Mouse (Mus musculus) neural tube, embryonic 14.5 days (tissue): Measurements from ENCODE around the gene Epc2. TPM values are rescaled to one million over a fixed set of nuclear protein-coding genes. Genes with fewer than 3 reads are reported as not detected.

Source experiments
- ATAC-seq: fragments of 200-750 bp; cut with Nextera tagmentation; 2 replicates; pipeline ENCODE4 v1.8.0; 2017; ENCODE audit warnings: low read depth, mild to moderate bottlenecking, moderate TSS enrichment, moderate library complexity
- H3K27ac ChIP-seq: fragments of 300-500 bp; sonication (generic); 2 replicates; pipeline ENCODE4 v1.5.1; 2014; ENCODE audit warnings: low read depth, mild to moderate bottlenecking, control low read depth, low read length, moderate library complexity, mixed read lengths
- H3K27me3 ChIP-seq: fragments of 300-500 bp; sonication (generic); 2 replicates; pipeline ENCODE4 v1.6.1; 2014; ENCODE audit warnings: low read length; ENCODE audit not compliant: control insufficient read depth, insufficient read depth
- H3K36me3 ChIP-seq: fragments of 300-500 bp; sonication (generic); 2 replicates; pipeline ENCODE4 v1.6.1; 2014; ENCODE audit warnings: low read length, mixed read lengths; ENCODE audit not compliant: control insufficient read depth, insufficient read depth
- H3K4me1 ChIP-seq: fragments of 300-500 bp; sonication (generic); 2 replicates; pipeline ENCODE4 v1.6.1; 2014; ENCODE audit warnings: low read length; ENCODE audit not compliant: control insufficient read depth, insufficient read depth
- H3K4me2 ChIP-seq: fragments of 300-500 bp; sonication (generic); 2 replicates; pipeline ENCODE4 v1.6.1; 2014; ENCODE audit warnings: mild to moderate bottlenecking, low read depth, low read length, control low read depth
- H3K4me3 ChIP-seq: fragments of 300-500 bp; sonication (generic); 2 replicates; pipeline ENCODE4 v1.5.1; 2014; ENCODE audit warnings: low read depth, low read length, control low read depth, mixed read lengths
- H3K9ac ChIP-seq: fragments of 300-500 bp; sonication (generic); replicated peaks from 2 replicates; pipeline ENCODE4 v1.6.1; 2014; ENCODE audit warnings: low read depth, mild to moderate bottlenecking, control low read depth, low read length, mixed read lengths
- H3K9me3 ChIP-seq: fragments of 300-500 bp; sonication (generic); 2 replicates; pipeline ENCODE4 v1.6.1; 2016; ENCODE audit warnings: low read length; ENCODE audit not compliant: control insufficient read depth
- WGBS: fragments of 180-500 bp; shearing (Covaris S2); extraction: QIAGEN DNeasy Blood & Tissue Kit; methylation state at CpG from one replicate; pipeline ENCODE4 v1.1.7; 2014; 5-methylcytosine and 5-hydroxymethylcytosine counted together
- polyA plus RNA-seq: library from polyadenylated mRNA; unstranded; fragments of >200 nt; fragmentation: Nextera tagmentation; extraction: Ambion mirVana; gene quantifications from 2 replicates; pipeline ENCODE4 v1.2.1, GENCODE M21; 2014

Epc2 gene
- polyA plus RNA-seq, 1 experiment from 2014 or later = 20.7 TPM

DNA sequence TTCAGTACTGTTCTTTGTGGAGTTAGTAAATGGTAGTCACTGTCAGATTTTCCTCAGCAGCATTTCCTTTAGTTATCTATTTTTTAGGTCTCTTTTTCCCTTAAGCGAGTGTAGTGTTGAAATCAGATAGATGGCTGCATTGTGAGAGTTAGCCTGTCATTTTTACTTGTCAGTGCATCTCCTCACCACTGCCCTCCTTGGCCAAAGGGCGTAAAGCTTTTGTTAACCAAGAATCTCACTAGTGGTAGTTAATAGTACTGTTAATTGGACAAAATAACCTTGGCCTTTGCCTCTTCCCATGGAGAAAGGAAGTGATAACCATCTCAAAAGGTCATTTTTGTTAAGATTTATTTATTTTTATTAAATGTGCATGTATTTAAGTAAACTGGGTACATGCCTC, 6.5 kb downstream of the Epc2 start:
- H3K4me3 ChIP-seq = no peak overlapping the region
- H3K4me1 ChIP-seq = 0 out of 2 replicates have a peak, but pooled peaks cover 6% of the 10 kb centered on the region
- H3K27me3 ChIP-seq = no peaks in the 10 kb centered on the region
- no peak for ATAC-seq
- no peak overlapping the region for H3K27ac ChIP-seq
- 91% methylated on average over 2 of the region's 2 CpGs for whole genome bisulfite sequencing
- no peak overlapping the region for H3K4me2 ChIP-seq
- H3K9ac ChIP-seq = no peak overlapping the region
- no peaks in the 10 kb centered on the region for H3K36me3 ChIP-seq
- no peaks in the 10 kb centered on the region for H3K9me3 ChIP-seq

DNA sequence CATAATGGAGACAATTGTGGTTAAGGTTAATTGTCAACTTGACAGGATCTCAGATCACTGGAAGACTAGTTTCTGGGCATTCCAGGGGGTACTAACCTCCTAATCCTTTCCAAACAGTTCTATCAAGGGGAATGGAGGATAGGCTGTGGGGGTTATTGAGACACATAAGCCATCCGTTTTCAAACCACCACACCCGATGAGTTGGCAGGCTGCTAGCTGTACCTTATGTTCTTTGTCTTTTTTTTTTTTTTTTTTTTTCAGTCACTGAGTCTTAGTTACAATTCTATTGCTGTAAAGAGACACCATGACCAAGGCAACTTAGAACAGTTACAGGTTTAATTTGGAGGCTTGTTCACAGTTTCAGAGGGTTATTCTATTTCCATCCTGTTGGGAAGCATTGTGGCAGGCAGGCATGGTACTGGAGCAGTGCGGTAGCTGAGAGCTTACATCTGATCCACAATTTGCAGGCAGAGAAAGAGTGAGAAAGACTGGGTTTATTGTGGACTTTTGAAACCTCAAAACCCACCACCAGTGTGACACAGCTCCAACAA, 14.5 kb downstream of the Epc2 start:
- H3K9ac ChIP-seq = no peak overlapping the region
- no peak for ATAC-seq
- H3K36me3 ChIP-seq = no peaks in the 10 kb centered on the region
- no peak overlapping the region for H3K4me2 ChIP-seq
- no peak overlapping the region for H3K27ac ChIP-seq
- WGBS = 91% methylated on average over 3 of the region's 3 CpGs
- H3K4me1 ChIP-seq = no peaks in the 10 kb centered on the region
- no peak overlapping the region for H3K4me3 ChIP-seq
- H3K27me3 ChIP-seq = no peaks in the 10 kb centered on the region
- H3K9me3 ChIP-seq = no peaks in the 10 kb centered on the region

DNA sequence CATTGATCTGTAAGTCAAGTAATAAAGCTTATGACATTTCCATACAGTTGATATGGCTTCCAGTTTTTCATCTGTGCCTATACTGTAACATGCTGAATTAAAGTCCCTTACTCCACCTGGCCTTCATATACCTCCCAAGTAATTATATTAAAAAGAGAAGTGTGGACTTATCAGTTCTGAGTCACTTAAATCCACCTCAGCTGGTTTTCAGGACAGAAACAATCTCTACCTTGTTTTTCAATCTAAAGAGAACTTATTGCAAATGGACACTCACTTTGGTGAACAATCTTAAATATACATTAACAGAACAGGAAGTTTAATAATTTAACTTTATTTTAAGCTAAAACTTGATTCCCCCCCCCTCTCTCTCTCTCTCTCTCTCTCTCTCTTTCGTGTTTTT, 15.8 kb downstream of the Epc2 start:
- no peaks in the 10 kb centered on the region for H3K27me3 ChIP-seq
- 81% methylated on average over 1 of the region's 1 CpGs for WGBS

DNA sequence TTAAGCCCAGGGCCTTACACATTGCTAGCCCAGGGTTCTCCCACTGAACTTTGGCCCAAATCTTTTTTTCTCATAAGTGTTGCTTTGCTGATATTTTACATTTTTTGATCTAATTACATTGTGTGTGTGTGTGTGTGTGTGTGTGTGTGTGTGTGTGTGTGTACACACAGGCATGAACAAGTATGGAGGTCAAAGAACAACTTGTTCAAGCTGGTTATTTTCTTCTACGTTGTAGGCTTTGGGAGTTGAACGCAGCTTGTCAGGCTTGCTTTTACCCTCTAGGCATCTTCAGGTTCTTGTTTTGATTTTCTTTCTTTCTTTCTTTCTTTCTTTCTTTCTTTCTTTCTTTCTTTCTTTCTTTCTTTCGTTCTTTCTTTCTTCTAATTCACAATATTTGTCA, 19.9 kb downstream of the Epc2 start:
- Histone ChIP-seq H3K4me1 (no peaks in the 10 kb centered on the region), H3K9ac (no peak overlapping the region), H3K27ac (no peak overlapping the region), H3K9me3 (no peaks in the 10 kb centered on the region), H3K27me3 (no peaks in the 10 kb centered on the region), H3K4me2 (no peak overlapping the region), H3K4me3 (no peak overlapping the region), H3K36me3 (no peaks in the 10 kb centered on the region)
- 87% methylated on average over 3 of the region's 3 CpGs for WGBS
- ATAC-seq = no peak

More for the DNA sequence above, 15.8 kb downstream of the Epc2 start:
- Histone ChIP-seq H3K9ac (no peak overlapping the region), H3K4me3 (no peak overlapping the region), H3K9me3 (no peaks in the 10 kb centered on the region), H3K27ac (no peak overlapping the region), H3K4me2 (no peak overlapping the region), H3K36me3 (no peaks in the 10 kb centered on the region), H3K4me1 (no peaks in the 10 kb centered on the region)
- no peak for ATAC-seq

DNA sequence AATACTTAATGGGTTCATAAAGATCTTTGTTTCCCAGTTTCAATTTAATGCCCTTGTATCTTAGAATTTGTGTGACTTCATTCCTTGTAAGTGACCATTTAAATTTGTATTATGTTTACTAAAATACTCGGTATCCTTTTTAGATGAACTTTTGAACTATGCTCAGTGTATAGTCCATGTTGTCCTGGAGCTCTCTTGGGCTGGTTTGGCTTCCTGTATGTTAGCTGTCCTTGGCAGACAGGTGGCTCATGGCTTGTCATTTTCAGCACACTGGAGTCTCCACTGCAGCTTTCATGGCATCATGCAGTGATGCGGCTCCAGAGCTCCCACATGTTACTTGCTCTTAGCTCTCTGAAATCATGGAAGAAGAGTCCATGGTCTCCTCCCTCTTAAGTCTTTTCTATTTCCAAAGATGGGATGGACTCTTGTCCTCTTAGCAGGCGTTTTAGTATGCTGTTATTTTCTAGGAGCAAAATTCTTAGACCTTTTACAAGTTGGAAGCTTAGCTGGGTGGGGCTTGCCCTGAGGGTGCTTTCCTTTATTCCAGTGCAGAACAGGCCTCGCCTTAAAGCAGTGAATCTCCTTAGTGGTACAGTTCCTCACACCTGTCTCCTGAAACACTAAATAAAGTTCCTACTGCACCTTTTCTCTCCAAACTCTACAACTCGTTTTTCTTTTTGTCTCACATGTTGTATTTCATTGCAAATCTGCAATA, 20.5 kb downstream of the Epc2 start:
- H3K4me3 ChIP-seq = no peak overlapping the region
- H3K9me3 ChIP-seq = no peaks in the 10 kb centered on the region
- ATAC-seq = no peak
- no peaks in the 10 kb centered on the region for H3K27me3 ChIP-seq
- H3K9ac ChIP-seq = no peak overlapping the region
- no peak overlapping the region for H3K4me2 ChIP-seq
- no peak overlapping the region for H3K27ac ChIP-seq
- H3K36me3 ChIP-seq = no peaks in the 10 kb centered on the region
- WGBS = 86% methylated on average over 5 of the region's 5 CpGs
- H3K4me1 ChIP-seq = no peaks in the 10 kb centered on the region

DNA sequence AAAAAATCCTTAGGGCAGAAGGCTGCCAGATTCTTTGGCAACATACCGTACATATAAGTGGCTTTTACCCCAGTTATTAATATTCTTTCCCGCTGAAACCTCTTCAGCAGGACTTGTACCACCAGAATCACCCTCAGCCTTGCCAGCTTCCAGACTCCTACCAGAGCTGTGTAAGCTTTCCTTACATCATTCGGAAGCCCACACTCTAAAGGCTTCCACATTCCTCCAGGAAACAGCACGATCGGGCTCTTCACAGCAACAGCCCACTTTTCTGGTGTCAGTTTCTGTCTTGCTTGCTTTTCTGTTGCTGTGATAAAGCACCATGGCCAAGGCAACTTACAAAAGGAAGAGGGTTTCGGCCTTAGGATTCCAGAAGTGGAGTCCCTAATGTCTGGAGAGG, 21.2 kb downstream of the Epc2 start:
- no peak overlapping the region for H3K4me2 ChIP-seq
- H3K4me1 ChIP-seq = no peaks in the 10 kb centered on the region
- H3K4me3 ChIP-seq = no peak overlapping the region
- H3K9me3 ChIP-seq = no peaks in the 10 kb centered on the region
- 86% methylated on average over 6 of the region's 6 CpGs for WGBS
- no peaks in the 10 kb centered on the region for H3K36me3 ChIP-seq
- H3K9ac ChIP-seq = no peak overlapping the region
- no peak for ATAC-seq
- H3K27ac ChIP-seq = no peak overlapping the region
- no peaks in the 10 kb centered on the region for H3K27me3 ChIP-seq

DNA sequence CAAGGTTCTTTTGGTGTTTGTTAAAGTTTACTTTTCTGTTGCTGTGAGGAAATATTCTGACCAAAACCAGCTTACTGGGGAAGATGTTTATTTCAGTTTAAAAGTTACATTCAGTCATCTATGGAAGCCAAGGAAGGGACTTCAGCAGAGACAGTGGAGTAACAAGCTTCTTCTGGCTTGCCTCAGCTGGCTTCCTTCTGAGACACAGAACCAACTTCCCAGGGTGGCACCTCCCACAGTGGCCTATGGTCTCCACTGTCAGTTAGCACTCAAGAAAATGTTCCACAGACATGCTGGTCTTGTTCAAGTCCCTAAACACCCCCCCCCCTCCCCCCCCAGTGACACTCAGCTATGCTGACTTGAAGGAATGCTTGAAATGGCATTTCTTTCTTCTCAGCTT, 30.9 kb downstream of the Epc2 start:
- no peak overlapping the region for H3K4me2 ChIP-seq
- H3K4me1 ChIP-seq = no peaks in the 10 kb centered on the region
- no peaks in the 10 kb centered on the region for H3K9me3 ChIP-seq
- H3K9ac ChIP-seq = no peak overlapping the region
- H3K27me3 ChIP-seq = no peaks in the 10 kb centered on the region
- no peak for ATAC-seq
- no peak overlapping the region for H3K4me3 ChIP-seq
- H3K36me3 ChIP-seq = no peaks in the 10 kb centered on the region
- H3K27ac ChIP-seq = no peak overlapping the region

DNA sequence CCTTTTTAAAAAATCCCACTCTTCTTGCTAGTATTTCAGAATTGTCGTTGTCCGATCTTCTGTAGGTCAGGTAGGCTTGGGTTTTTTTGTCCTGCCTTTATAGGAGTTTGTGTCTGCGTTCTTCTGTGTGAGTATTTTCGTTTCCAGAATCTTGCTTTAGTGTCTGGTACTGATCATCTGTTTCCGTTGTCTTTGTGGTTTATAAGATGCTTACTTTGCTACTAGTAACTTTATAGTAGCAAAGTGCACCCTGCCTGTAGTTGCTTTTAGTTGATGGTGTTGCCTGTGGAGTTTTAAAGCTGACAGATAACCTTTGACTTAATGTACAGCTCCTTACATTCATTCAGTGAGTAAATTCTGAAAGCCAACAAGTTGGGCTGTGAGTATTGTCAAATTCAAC, 32.1 kb downstream of the Epc2 start:
- no peaks in the 10 kb centered on the region for H3K9me3 ChIP-seq
- WGBS = 98% methylated on average over 5 of the region's 5 CpGs

DNA sequence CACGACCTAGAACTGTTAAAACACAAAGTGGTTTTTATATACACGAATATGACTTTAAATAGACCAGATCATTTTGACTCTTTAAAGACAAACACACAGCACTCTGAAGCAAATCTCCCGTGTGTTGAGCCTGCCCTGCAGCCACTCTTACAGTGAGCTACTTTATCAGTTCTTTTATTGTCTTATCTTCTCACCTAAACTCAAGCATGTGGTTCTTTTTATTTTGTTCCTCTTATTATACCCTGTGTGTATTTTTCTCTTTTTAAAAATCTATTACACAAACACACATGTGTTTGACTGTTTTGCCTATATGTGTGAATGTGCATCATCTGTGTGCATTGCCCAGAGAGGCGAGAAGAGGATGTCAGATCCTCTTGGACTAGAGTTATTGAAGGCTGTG, 50.1 kb downstream of the Epc2 start:
- Histone ChIP-seq H3K9ac (no peak overlapping the region), H3K4me3 (no peak overlapping the region), H3K4me1 (no peaks in the 10 kb centered on the region), H3K27ac (no peak overlapping the region), H3K27me3 (no peaks in the 10 kb centered on the region), H3K36me3 (no peaks in the 10 kb centered on the region), H3K9me3 (no peaks in the 10 kb centered on the region), H3K4me2 (no peak overlapping the region)
- 61% methylated on average over 4 of the region's 4 CpGs for WGBS
- no peak for ATAC-seq

More for the DNA sequence above, 32.1 kb downstream of the Epc2 start:
- no peak for ATAC-seq
- Histone ChIP-seq H3K9ac (no peak overlapping the region), H3K27me3 (no peaks in the 10 kb centered on the region), H3K4me3 (no peak overlapping the region), H3K36me3 (no peaks in the 10 kb centered on the region), H3K4me1 (no peaks in the 10 kb centered on the region), H3K27ac (no peak overlapping the region), H3K4me2 (no peak overlapping the region)
